Mouse (Mus musculus) CH12.LX (cell line): Measurements from ENCODE around the gene Baiap3. TPM values are rescaled to one million over a fixed set of nuclear protein-coding genes. Genes with fewer than 3 reads are reported as not detected.

ENCODE experiments used
- DNase-seq: peaks from one replicate; pipeline ENCODE4 v3.0.0-alpha.2; 2013; ENCODE audit errors: extremely low read depth
- H3K27ac ChIP-seq: 2 replicates; pipeline ENCODE4 v1.5.1; 2012; ENCODE audit warnings: low read depth, mild to moderate bottlenecking, control low read depth, moderate library complexity; ENCODE audit not compliant: insufficient read depth
- H3K27me3 ChIP-seq: replicated peaks from 2 replicates; pipeline ENCODE3; 2012; ENCODE audit warnings: inconsistent platforms
- H3K36me3 ChIP-seq, 2 experiments: replicated peaks in 1 of 2; 2 replicates each; pipeline versions ENCODE3 to v1.6.1; 2012; ENCODE audit warnings: inconsistent platforms in 1 of 2, low read length in 1 of 2, mild to moderate bottlenecking in 1 of 2, mixed read lengths in 1 of 2, moderate library complexity in 1 of 2; ENCODE audit not compliant: control insufficient read depth in 1 of 2, insufficient read depth in 1 of 2
- H3K4me1 ChIP-seq, 2 experiments: 2 replicates each; pipeline ENCODE4 v1.6.1; 2012; ENCODE audit warnings: inconsistent platforms in 1 of 2, moderate library complexity in 1 of 2; ENCODE audit not compliant: insufficient read depth in 2 of 2, control insufficient read depth in 1 of 2
- H3K4me2 ChIP-seq: 2 replicates; pipeline ENCODE4 v1.6.1; 2012; ENCODE audit warnings: low read depth, mild to moderate bottlenecking, control low read depth; ENCODE audit not compliant: poor library complexity, insufficient read depth, severe bottlenecking
- H3K4me3 ChIP-seq, 3 experiments: fragments of 150-350 bp in 1 of 3; sonication (generic) in 1 of 3; replicated peaks in 1 of 3; 2 replicates each; pipeline versions ENCODE3 to v1.5.1; 2011 to 2012; ENCODE audit warnings: low read depth in 2 of 3, low read length in 2 of 3, mild to moderate bottlenecking in 2 of 3, moderate library complexity in 2 of 3, control low read depth in 1 of 3, improper control_type of control experiment in 1 of 3, inconsistent platforms in 1 of 3, mixed read lengths in 1 of 3; ENCODE audit not compliant: poor library complexity in 1 of 3
- H3K79me2 ChIP-seq: replicated peaks from 2 replicates; pipeline ENCODE4 v1.6.1; 2012; ENCODE audit warnings: mild to moderate bottlenecking, moderate library complexity; ENCODE audit not compliant: control insufficient read depth, poor library complexity, insufficient read depth, severe bottlenecking; ENCODE audit errors: extremely low read depth
- H3K9ac ChIP-seq: 2 replicates; pipeline ENCODE4 v1.6.1; 2012; ENCODE audit warnings: low read depth, mild to moderate bottlenecking, control low read depth, moderate library complexity; ENCODE audit not compliant: insufficient read depth
- H3K9me3 ChIP-seq: replicated peaks from 2 replicates; pipeline ENCODE3; 2012; ENCODE audit warnings: low read length, inconsistent platforms, mixed read lengths
- BHLHE40 ChIP-seq: IDR thresholded peaks from 2 replicates; pipeline ENCODE4 v1.6.1; 2011; ENCODE audit warnings: mild to moderate bottlenecking, low read depth, low read length, improper control_type of control experiment
- CHD1 ChIP-seq: IDR thresholded peaks from 2 replicates; pipeline ENCODE4 v1.6.1; 2012; ENCODE audit warnings: low read depth, low read length, improper control_type of control experiment, inconsistent platforms
- CHD2 ChIP-seq: IDR thresholded peaks from 2 replicates; pipeline ENCODE4 v1.6.1; 2011; ENCODE audit warnings: low read length, improper control_type of control experiment
- CTCF ChIP-seq, 2 experiments: IDR thresholded peaks in 1 of 2; conservative IDR thresholded peaks in 1 of 2; 2 replicates each; pipeline ENCODE4 v1.5.1; 2011 to 2012; ENCODE audit warnings: low read depth in 2 of 2, low read length in 2 of 2, improper control_type of control experiment in 1 of 2, inconsistent platforms in 1 of 2, mild to moderate bottlenecking in 1 of 2, moderate library complexity in 1 of 2
- E2F4 ChIP-seq: IDR thresholded peaks from 2 replicates; pipeline ENCODE4 v1.6.1; 2011; ENCODE audit warnings: low read depth, low read length, improper control_type of control experiment; ENCODE audit not compliant: insufficient replicate concordance
- HCFC1 ChIP-seq: IDR thresholded peaks from 2 replicates; pipeline ENCODE4 v1.6.1; 2012; ENCODE audit warnings: low read depth, mild to moderate bottlenecking, inconsistent platforms, low read length, improper control_type of control experiment
- IRF4 ChIP-seq: IDR thresholded peaks from 2 replicates; pipeline ENCODE4 v1.6.1; 2014; ENCODE audit warnings: low read depth, mild to moderate bottlenecking, inconsistent platforms, low read length, improper control_type of control experiment
- JUN ChIP-seq: IDR thresholded peaks from 2 replicates; pipeline ENCODE4 v1.6.1; 2011; ENCODE audit warnings: low read depth, mild to moderate bottlenecking, low read length, improper control_type of control experiment, moderate library complexity; ENCODE audit not compliant: insufficient read depth
- MAFK ChIP-seq: IDR thresholded peaks from 2 replicates; pipeline ENCODE4 v1.6.1; 2011; ENCODE audit warnings: low read length, improper control_type of control experiment; ENCODE audit not compliant: insufficient replicate concordance
- MAZ ChIP-seq: IDR thresholded peaks from 2 replicates; pipeline ENCODE4 v1.6.1; 2012; ENCODE audit warnings: low read depth, mild to moderate bottlenecking, inconsistent platforms, low read length, improper control_type of control experiment, moderate library complexity
- MEF2A ChIP-seq: IDR thresholded peaks from 2 replicates; pipeline ENCODE4 v1.6.1; 2014; ENCODE audit warnings: low read depth, mild to moderate bottlenecking, inconsistent platforms, low read length, improper control_type of control experiment, borderline replicate concordance
- NELFE ChIP-seq: IDR thresholded peaks from 2 replicates; pipeline ENCODE4 v1.6.1; 2011; ENCODE audit warnings: low read depth, low read length, improper control_type of control experiment
- PAX5 ChIP-seq: IDR thresholded peaks from 2 replicates; pipeline ENCODE4 v1.6.1; 2012; ENCODE audit warnings: low read length, inconsistent platforms, mixed read lengths
- POLR2AphosphoS2 ChIP-seq: IDR thresholded peaks from 2 replicates; pipeline ENCODE4 v1.6.1; 2011; ENCODE audit warnings: low read depth, low read length, improper control_type of control experiment
- RAD21 ChIP-seq: IDR thresholded peaks from 2 replicates; pipeline ENCODE4 v1.6.1; 2011; ENCODE audit warnings: low read depth, mild to moderate bottlenecking, low read length, improper control_type of control experiment, moderate library complexity
- SIN3A ChIP-seq: IDR thresholded peaks from 2 replicates; pipeline ENCODE4 v1.6.1; 2012; ENCODE audit warnings: low read length, improper control_type of control experiment, inconsistent platforms
- TCF12 ChIP-seq: IDR thresholded peaks from 2 replicates; pipeline ENCODE4 v1.6.1; 2014; ENCODE audit warnings: low read depth, mild to moderate bottlenecking, inconsistent platforms, low read length, improper control_type of control experiment
- UBTF ChIP-seq: IDR thresholded peaks from 2 replicates; pipeline ENCODE4 v1.6.1; 2012; ENCODE audit warnings: low read depth, mild to moderate bottlenecking, inconsistent platforms, low read length, improper control_type of control experiment, moderate library complexity
- USF2 ChIP-seq: conservative IDR thresholded peaks from 2 replicates; pipeline ENCODE4 v1.6.1; 2011; ENCODE audit warnings: low read depth, low read length, improper control_type of control experiment
- ZC3H11A ChIP-seq: IDR thresholded peaks from 2 replicates; pipeline ENCODE4 v1.6.1; 2012; ENCODE audit warnings: low read depth, mild to moderate bottlenecking, inconsistent platforms, low read length, improper control_type of control experiment
- ZNF384 ChIP-seq: IDR thresholded peaks from 2 replicates; pipeline ENCODE4 v1.6.1; 2012; ENCODE audit warnings: low read depth, low read length, improper control_type of control experiment, inconsistent platforms
- dilution Hi-C: fragments of 300-500 bp; cut with MboI; formaldehyde crosslinking; loops from 2 replicates; pipeline ENCODE4 v1.14.3; 2020; ENCODE audit warnings: low sequenced_read_pairs; ENCODE audit not compliant: extremely low pct_unique_long_range_greater_than_20kb, extremely low pct_ligation_motif_present
- in situ Hi-C: fragments of 300-500 bp; cut with MboI; formaldehyde crosslinking; loops from 3 replicates; pipeline ENCODE4 v1.14.3; 2019; ENCODE audit warnings: low sequenced_read_pairs, low pct_ligation_motif_present, low pct_unique_long_range_greater_than_20kb, mixed read lengths
- polyA plus RNA-seq: library from polyadenylated mRNA; unstranded; fragments of >175 nt; gene quantifications from 2 replicates; pipeline ENCODE4 v1.2.1, GENCODE M21; 2012; ENCODE audit warnings: low read depth; ENCODE audit not compliant: insufficient read length
- total RNA-seq, 2 experiments: library from RNA; depleted of rRNA; stranded (reverse); fragments of 300-350 nt in 1 of 2; fragments of >200 nt in 1 of 2; gene quantifications; 2 replicates each; pipeline ENCODE4 v1.2.3; 2012 to 2014

Gene Baiap3
- total and polyA plus RNA-seq, 3 experiments: 0.19 to 0.21 TPM; not detected in 1

DNA sequence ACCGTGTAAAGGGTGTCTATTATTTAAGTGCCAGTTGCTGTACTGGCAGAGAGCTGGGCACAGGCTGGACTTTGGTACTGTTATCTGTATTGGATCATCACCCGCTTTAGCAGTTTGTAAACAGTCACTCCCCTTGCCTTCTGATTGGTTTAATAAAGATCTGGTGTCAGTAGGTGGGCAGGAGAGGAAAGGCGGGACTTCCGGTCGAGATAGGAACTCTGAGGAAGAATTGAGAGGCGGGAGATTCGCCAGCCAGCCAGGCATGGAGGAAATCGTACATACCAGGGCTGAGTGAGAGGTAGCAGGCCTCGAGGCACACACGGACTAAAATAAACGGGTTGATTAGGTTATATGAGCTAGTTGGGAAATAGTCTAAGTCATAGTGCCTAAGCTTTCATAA lies 26.0 kb upstream of the Baiap3 start (continued):
- TF ChIP-seq SIN3A (peak; percentile 32; the same call in 1 of the 2 replicates), UBTF (no peak), MEF2A (no peak), ZNF384 (no peak), HCFC1 (peak; percentile 49), NELFE (0 out of 2 replicates have a peak, but pooled peaks have one; percentile 40), CHD2 (no peak)

DNA sequence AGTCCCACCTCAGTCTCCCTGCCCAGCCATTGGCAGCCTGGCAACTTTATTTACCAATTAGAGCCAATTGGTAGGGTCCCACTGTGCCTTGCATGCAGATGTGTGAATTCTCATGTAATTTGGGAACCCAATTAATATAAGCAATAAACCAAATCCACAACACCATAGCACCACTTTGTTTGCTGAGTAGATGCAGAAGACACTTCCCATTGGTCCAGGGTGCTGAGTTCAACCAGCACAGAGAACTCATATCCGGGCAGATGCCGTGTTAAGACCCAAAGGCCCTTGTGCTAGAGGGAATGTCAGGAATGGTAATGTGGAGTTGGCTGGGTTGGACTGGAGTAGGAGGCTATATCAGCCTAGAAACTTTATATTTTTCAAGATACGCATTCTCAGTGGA lies 19.7 kb upstream of the Baiap3 start:
- in situ Hi-C loops (loop anchor here (5.0 to 10.0 kb wide), 2 partner anchors 91 to 164 kb away; partner anchors contain the start of genes BC003965 and Unkl), dilution Hi-C loops (no loop called here)
- Histone ChIP-seq H3K36me3 (peaks cover 0 to 7% of the 10 kb centered on the region in 2 experiments), H3K4me3 (no peak overlapping the region), H3K4me2 (no peak overlapping the region), H3K9me3 (no peaks in the 10 kb centered on the region), H3K79me2 (peaks cover 24% of the 10 kb centered on the region), H3K4me1 (peaks cover 7 to 20% of the 10 kb centered on the region in 2 experiments), H3K9ac (no peak overlapping the region), H3K27ac (no peak overlapping the region), H3K27me3 (peaks cover 28% of the 10 kb centered on the region)
- no peak for DNase-seq
- TF ChIP-seq CTCF (conservative IDR thresholded peaks at IDR 0.05 in 1 of 2, IDR thresholded peaks at IDR 0.05 in 1 of 2; ENCODE audit: low read depth in 2 of 2, low read length in 2 of 2) (no peak), RAD21 (no peak), IRF4 (no peak), E2F4 (no peak), MEF2A (no peak), TCF12 (no peak), PAX5 (no peak), BHLHE40 (no peak), NELFE (no peak), JUN (no peak), ZC3H11A (no peak), POLR2AphosphoS2 (no peak), MAFK (no peak), CHD1 (no peak), CHD2 (no peak), MAZ (no peak), USF2 (no peak)
